Mouse (Mus musculus) adrenal gland, postnatal 36 days (tissue): ENCODE measurements around the gene Olfr324. TPM values are rescaled to one million over a fixed set of nuclear protein-coding genes. Genes with fewer than 3 reads are reported as not detected.

Experiments
- DNase-seq, 2 experiments: peaks; one replicate each; pipeline ENCODE4 v3.0.0; 2021; ENCODE audit warnings: mixed read lengths in 1 of 2
- long read RNA-seq, 2 experiments: library from polyadenylated mRNA; stranded (forward); transcript quantifications; one replicate each; pipeline ENCODE4 v2.0.0; 2021; ENCODE audit warnings: borderline sequencing depth in 2 of 2
- total RNA-seq, 2 experiments: library from RNA; stranded (reverse); gene quantifications; 2 replicates each; pipeline ENCODE4 v1.2.3; 2021

The Olfr324 gene
- total RNA-seq = not detected
- long read RNA-seq, experiment 1 = 0 reads
- long read RNA-seq, experiment 2 = 0 reads

DNA sequence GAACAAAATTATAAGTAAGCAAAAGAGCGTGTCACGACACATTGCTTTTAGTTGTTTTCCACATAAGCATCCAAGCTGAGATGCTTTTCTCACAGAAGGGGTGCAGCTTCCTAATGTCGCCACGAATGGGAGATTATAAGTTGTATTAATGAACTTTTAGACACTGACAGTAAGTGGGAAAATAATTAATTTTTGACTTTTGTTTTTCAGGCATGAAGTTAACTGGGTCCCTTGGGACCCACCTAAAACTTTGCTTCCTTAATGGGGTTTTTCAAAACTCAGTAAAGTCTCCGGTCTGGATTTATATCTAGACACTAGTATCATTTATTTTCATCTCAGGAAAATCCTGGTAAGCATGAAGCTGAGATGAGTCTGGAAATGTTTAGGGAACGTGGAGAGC lies at the start of gene Olfr324:
TSS of gene Olfr324 (plus strand) at position 301 of the 400 bp plus-strand sequence.
- DNase-seq = no peak

DNA sequence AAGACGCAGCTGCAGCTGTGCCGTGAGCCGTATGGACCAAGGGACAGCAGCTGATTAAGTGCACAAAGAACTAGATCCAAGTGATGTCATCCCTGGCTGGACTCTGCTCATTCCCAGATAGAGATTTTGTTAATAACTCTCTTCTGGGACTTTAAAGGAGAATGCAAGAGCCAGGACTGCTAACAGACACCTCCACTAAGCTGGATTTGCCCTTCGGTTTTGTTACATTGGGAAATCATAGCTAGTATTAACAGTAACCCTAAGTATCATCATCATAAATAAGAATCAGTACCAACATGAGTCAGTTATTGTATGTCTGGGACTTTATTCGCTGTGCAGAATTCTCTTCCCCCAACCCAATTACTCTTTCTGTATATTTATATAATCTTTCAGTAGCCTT lies 48.6 kb upstream of the Olfr324 start, which contains the start of gene Olfr329-ps:
TSS of gene Olfr329-ps (minus strand) at position 101 of the 400 bp plus-strand sequence.
- no peak for DNase-seq

DNA sequence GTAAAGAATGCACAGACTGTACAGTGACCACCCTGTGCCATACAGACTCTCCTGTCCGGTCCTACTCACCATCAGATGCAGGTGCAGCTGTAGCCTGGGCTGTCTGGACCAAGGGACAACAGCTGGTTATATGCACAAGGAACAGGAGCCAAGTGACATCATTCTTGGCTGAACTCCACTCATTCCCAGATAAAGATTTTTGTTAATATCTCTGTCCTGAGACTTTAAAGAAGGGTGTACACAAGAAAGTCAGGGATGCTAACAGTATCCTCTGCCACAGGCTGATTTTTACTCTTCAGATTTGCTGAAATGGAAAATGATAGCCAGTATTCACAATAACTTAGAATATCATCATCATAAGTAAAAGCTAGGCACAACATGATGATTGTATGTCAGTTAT lies 39.4 kb upstream of the Olfr324 start, which contains the start of gene Olfr328:
TSS of gene Olfr328 (minus strand) at position 101 of the 400 bp plus-strand sequence.
- DNase-seq = peak in 1 of 2 experiments; percentile 13

DNA sequence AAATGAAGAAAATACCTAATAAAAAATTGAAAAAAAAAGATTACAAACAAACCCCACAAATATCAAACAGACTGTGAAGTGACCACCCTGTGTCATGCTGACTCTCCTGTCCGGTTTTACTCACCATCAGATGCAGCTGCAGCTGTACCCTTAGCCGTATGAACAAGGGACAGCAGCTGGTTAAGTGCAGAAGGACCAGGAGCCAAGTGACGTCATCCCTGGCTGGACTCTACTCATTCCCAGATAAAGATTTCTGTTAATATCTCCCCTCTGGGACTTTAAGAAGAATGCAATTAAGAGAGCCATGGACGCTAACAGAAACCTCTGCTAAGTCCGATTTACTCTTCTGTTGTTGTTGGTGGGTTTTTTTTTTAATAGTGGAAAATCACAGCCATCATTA lies 24.5 kb upstream of the Olfr324 start, which contains the start of gene Olfr224:
TSS of gene Olfr224 (minus strand) at position 149 of the 400 bp plus-strand sequence.
- DNase-seq = no peak

DNA sequence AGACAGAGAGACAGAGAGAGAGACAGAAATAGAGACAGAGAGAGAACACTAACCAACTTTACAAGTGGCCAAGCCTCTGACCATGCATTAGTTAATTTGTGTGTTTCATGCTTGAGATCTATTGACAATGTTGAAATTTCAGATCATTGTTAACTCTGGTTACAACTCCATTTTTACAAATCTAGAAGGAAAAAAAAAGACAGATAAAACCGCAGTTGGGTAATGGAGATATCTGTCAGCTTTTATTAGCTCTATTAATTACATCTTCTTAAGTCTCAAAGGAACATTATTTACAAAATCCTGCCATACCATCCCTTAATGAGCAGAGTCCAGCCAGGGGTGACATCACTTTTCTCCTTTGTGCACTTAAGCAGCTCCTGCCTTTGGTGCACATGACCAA lies 17.5 kb upstream of the Olfr324 start, which contains the start of gene Olfr325:
TSS of gene Olfr325 (plus strand) at position 301 of the 400 bp plus-strand sequence.
- no peak for DNase-seq

DNA sequence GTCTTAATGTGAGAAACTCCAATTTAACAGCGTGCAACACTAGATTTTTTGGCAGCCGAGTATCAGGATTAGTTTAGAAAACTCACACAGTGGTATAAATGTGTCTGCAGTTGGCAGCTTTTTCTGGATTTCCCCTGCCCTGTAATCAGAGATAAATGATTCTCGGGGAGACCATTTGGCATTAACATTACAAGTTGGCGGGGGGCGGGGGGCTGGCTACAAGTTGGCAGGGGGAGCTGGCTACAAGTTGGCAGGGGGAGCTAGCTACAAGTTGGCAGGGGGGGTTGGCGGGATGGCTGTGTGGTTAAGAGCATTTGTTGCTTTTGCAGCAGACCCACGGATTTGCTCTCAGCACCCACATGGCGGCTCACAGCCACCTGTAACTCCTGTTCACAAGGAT lies 16.3 kb upstream of the Olfr324 start:
- no peak for DNase-seq

DNA sequence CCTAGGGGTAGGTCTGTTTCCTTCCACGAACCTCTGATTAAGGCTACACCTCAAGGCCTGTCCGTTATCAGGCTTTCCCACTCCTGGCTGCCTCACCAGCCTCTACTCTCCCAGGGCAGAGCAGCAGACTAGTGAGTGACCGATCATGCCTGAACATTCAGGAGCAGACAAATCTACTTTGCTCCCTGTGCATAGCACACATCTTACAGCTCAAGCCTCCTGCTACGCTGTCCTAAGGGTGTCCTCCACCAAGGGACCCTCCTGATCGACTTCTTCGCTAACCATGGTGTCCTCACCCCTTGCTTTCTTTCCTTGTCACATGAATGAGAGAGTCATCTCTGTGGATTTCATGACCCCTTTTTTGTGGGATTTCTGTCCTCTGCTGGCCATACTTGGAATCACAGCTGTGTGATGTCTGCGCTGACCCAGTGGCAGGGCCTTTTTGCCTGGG lies 7.0 kb upstream of the Olfr324 start:
- DNase-seq = peak; percentile 36 to 60

DNA sequence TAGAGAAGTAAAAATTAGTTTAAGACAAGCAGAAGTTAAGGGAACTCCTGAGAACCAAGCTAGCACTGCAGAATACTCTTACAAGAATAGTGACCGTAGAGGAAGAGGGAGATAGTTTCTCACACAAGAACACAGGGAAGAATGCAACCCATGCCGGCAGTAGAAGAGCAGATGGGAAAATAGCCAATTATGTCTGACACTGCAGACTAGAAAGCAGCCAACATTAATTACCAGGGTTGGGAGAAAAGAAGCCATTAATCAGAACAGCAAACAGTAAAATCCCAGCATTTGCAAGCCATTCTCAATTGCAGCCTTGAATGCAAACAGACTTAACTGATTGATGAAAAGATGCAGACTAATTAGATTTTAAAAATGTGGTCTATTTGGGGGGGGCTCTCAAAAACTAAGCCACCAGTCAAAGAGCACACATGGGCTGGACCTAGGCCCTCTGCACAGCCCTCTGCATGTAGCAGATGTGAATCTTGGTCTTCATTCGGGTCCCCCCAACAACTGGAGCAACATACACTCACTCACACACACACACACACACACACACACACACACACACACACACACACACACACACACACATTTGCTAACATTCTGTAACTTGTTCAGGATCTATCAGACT lies 6.2 kb upstream of the Olfr324 start:
- DNase-seq = no peak

DNA sequence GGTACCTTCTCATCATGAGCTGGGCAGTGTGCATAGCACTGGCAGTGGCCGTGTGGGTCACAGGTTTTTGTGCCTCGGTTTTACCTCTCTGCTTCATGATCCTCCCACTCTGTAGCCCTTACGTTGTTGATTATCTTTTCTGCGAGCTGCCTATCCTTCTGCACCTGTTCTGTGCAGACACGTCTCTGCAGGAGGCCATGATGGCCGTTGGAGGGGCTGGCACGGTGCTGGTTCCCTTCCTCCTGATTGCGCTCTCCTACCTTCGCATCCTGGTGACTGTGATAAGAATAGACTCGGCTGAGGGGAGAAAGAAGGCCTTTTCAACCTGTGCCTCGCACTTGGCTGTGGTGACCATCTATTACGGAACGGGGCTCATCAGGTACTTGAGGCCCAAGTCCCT lies 2.9 kb downstream of the Olfr324 start:
- no peak for DNase-seq

DNA sequence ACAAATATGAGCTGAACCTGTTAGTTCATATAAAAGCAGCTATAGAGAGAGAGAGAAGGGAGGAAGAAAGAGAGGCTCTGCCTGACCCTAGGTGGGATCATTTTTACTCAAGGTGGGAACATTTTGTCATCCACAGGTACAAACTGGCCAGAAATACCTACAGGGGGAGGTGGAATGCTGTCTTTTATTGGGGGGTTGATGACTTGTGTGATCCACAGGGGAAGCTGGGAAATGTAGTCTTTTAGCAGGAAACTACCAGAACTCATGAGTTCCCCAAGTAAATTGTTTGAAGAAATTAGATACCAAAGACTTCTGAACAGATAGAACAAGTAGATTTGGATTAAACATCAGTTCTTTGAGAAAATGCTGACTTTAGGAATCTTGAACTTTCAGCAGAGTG lies 7.1 kb downstream of the Olfr324 start:
- DNase-seq = no peak

DNA sequence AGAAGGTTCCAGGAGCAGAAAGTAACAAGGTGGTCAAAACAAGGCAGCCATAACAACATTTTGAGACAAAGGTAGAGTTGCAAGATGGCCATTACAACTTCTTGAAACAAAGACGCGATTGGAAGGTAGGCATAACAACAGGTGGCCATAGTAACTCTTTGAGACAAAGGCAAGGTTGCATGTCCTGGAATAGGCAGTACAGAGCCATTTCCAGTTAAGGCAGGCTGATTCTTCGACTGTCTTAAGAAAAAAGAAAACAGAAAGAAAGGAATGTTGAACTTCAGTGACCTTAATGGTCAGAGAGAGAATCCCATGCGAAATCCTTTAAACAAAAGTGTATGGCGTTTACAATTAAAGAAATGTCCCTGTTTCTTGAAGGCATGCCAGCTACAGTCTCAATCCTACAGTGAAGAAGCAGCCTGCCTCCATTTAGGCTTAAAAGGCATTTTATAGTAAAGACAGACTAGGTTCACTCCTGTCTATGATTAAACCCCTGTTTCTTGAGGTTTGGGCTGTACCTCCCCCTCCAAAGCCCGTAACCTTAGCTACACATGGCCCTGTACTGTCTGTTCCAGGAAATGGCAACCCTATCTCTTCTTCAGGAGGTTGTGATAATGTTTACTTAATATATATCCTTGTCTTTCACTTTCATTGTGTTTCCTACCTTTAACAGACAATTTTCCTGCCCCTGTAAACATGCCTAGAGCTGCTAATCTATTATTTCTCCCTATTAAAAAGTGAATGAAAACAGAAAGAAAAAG lies 8.1 kb downstream of the Olfr324 start:
- DNase-seq = no peak

DNA sequence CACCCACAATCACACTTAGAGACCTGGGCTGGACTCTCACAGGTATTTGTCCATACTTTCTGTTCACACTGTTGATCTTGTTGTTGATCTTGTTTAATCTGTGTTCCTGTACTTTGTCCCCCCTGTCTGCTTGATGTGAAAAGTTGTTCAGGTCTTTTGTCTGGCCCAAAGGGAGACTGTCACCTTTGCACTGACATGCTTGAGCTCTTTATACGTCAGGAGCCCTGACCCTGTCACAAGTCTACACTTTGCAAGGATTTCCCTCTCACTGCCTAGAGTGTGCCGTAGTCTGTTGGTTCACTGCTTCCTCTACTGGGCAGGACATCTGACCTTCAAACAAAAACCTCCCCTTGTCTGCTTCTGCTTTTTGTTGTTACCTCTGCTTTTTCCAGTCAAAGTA lies 9.8 kb downstream of the Olfr324 start:
- no peak for DNase-seq

DNA sequence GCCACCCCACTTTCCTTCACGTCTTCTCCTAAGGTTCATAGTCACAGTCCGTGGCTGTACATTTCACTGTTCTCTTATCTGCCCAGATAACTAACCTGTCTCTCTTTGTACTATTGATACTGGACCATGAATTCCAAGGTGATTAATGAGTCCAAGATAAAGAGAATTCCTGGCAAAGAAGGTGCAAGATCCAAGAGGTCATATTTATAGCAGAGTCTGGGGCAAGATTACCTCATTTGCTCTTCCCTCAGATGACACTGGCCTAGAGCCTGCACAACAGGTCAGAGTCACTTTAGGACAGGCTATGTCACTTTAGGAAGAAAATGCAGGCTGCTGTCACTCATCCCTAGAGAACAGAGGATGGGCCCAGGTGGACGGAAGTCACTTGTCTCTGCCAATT lies 10.3 kb downstream of the Olfr324 start:
- no peak for DNase-seq

DNA sequence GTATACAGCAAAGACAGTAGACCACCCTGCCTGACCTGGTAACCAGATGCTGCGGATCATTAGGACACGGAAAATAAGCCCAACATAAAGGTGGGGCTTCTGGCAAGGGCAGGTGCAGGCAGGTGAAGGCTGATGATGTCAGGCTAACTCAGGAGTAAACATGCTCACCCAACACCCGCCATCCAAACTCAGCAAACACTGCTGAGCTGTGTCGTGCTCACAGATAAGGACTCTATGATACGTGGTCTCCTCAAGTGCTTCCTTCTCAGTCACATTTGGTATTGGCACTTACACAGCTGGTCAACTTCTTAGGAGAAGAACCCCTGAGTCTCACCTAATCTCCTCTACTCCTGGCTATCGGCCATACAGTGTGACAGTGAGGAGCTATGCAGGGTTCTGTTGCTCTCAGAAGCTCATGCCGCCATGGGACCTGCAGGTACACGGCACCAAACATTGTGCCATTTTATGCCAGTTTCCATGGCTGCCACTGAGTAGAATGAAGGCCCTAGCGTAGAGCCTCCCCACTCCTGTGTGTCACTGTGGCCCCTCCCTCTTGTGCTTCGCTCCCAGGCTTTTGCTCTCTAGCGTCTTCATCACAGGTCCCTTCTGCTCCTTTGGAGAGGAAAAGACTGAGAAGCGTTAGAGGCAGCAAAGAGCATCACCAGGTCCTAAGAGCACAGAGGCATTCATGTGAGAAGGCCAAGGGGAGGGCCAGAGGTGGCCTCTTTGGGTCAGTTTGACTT lies 11.4 kb downstream of the Olfr324 start:
- DNase-seq = no peak

DNA sequence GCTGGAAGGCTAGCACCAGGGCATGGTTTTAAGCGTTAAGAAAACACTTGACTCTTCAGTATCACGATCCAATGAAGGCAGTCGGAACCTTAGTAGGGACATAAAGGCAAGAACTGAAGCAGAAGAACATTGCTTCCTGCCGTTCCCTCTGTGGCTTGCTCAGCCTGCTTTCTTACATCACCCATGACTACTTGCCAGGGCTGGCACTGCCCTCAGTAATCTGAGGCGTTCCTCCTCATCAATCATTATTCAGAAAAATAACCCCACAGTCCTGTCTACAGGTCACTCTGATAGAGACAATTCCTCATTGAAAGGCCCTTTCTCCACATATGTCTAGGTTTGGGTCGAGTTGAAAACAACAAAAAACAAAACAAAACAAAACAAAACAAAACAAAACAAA lies 12.1 kb downstream of the Olfr324 start:
- peak in 1 of 2 experiments; percentile 5 for DNase-seq

DNA sequence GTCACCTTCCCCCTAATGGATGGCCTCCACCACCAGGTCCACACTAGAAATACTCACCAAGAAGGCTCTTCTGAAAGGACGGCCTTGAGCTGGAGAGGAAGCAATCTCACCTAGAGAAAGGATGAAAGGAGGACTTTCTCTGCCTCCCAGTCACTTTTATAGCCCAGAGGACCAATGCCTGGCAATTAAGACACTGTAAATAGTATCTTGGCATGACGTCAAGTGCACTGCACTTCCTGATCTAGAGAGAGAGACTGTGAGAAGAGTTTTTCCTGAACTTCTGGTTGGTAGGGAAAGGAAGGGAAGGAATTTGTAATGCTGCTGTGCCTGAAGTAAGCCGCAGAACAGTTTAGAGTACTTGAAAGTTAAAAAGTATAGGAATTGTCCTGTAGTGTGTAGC lies 18.4 kb downstream of the Olfr324 start:
- DNase-seq = no peak

DNA sequence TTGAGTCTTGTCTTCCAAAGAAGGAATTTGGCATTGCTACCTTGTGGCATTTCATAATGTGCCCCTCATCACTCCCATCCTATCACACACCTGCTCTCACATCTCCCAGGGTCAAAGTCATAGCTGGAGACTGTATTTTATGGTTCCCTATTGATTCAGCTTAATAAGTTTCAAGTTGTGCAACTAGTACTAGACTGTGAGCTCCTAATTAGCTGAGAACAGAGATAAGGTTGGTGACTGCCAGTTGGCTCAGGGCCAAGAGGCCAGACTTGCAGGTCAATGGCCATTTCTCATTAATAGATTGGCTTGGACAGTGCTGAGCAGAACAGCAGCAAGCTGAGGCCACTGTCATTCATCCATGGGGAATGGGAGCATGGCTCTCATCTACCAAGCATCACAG lies 19.6 kb downstream of the Olfr324 start:
- DNase-seq = no peak

DNA sequence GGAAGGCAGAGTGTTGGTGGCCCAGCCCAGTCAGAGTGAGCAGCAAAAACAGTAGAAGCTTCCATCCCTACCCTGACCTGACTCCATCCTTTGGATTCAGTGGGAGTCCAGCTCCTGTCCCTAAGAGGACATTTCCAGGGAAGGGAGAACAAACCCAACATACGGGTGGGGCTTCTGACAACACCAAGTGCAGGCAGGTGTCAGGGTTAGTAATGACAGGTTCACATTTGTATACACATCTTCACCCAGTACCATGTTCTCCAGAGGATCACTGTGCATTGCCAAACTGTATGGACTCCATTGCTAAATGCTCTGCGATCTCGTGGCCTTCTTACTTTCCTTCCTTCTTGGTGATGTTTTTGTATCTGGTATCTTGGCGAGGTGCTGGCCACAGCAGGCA lies 21.1 kb downstream of the Olfr324 start, which contains the start of gene 2210407C18Rik:
TSS of gene 2210407C18Rik (minus strand) at position 101 of the 400 bp plus-strand sequence.
- no peak for DNase-seq

DNA sequence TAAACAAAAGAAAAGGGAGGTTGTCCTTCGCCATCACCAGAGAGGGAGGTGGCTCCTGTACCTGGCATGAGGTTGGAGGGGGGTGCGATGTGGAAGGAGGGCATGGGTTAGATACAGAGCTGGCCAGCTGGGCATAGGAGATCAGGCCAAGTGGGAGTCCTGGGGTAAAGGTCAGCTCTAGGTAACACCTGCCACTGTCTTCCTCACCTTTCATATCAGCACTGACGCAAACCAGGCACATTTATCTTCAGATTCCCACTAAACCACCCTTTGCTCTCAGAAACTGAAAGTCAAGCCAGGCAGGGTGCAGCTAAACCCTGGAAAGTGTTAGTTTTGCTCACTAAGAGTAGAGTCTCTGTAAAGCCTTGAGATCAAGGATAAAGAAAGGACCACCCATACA lies 23.5 kb downstream of the Olfr324 start:
- no peak for DNase-seq

DNA sequence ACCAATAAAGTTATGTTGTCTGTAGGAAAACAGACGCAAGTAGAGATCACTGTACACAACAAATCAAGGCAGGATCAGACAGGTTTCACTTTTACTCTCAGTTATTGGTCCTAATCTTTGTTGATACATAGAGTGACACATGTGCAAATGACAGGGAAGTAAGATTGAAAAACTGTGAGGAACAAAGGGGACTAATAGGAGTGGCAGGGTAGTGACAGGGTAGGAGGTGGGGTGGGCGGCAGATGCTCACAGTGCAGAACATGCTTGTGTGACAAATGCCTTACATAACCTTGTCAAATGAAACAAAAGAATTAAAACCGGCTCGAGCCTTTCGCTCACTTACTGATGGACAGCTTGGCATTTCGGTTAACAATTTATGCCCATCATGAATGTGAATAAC lies 23.9 kb downstream of the Olfr324 start:
- no peak for DNase-seq

DNA sequence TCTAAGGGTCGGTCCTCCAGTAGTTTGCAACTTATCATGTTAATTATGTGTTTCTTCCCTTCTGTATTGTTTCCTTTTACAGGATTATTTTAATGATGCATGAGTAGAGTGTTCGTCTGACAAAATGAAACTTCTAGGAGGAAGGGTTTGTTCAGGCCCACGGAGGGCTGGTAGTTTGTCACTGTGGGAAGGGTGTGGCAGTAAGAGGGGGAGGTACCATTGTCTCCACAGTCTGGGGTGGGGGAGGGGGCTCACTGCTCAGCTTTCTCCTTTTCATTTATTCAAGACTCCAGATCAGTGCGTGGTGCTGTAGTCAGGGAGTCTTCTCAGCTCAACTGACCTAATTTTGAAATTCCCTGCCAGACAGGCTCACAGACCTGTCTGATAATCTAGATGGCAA lies 31.2 kb downstream of the Olfr324 start:
- DNase-seq = no peak

DNA sequence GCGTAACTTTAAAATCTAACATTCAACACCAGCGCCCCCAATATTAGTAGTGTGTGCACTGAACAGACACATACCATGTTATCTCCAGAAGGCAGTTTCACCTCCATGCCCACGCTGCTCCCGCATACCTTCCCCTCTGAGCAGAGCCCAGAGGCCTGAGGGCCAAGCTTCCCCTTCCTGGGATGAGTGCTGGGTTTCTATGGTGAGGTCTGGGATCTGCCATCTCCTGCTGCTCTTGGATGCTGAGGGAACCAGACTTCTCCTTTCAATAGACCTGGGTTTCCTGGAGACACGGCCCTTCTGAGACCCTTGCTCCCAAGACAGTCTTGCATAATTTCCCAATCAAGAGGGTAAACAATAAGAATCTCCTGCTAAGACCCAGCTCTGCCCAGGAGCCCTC lies 35.5 kb downstream of the Olfr324 start, which contains the start of gene Olfr323:
TSS of gene Olfr323 (minus strand) at position 101 of the 400 bp plus-strand sequence.
- no peak for DNase-seq
